Mouse (Mus musculus) midbrain, embryonic 12.5 days (tissue): ENCODE results near the gene Tenm3. TPM values are rescaled to one million over a fixed set of nuclear protein-coding genes. Genes with fewer than 3 reads are reported as not detected.

ENCODE experiments used
- ATAC-seq: fragments of 200-750 bp; cut with Nextera tagmentation; 2 replicates; pipeline ENCODE4 v1.8.0; 2017; ENCODE audit warnings: low read depth, moderate TSS enrichment, moderate library complexity; ENCODE audit not compliant: low FRiP score
- H3K27ac ChIP-seq: fragments of 300-500 bp; sonication (generic); replicated peaks from 2 replicates; pipeline ENCODE4 v1.5.1; 2016; ENCODE audit warnings: mild to moderate bottlenecking
- H3K27me3 ChIP-seq: fragments of 300-500 bp; sonication (generic); 2 replicates; pipeline ENCODE4 v1.6.1; 2016; ENCODE audit warnings: mild to moderate bottlenecking
- H3K36me3 ChIP-seq: fragments of 300-500 bp; sonication (generic); 2 replicates; pipeline ENCODE4 v1.6.1; 2016
- H3K4me1 ChIP-seq: fragments of 300-500 bp; sonication (generic); 2 replicates; pipeline ENCODE4 v1.6.1; 2016
- H3K4me2 ChIP-seq: fragments of 300-500 bp; sonication (generic); replicated peaks from 2 replicates; pipeline ENCODE4 v1.6.1; 2016; ENCODE audit warnings: mild to moderate bottlenecking, moderate library complexity
- H3K4me3 ChIP-seq: fragments of 300-500 bp; sonication (generic); 2 replicates; pipeline ENCODE4 v1.5.1; 2016; ENCODE audit warnings: mild to moderate bottlenecking
- H3K9ac ChIP-seq: fragments of 300-500 bp; sonication (generic); replicated peaks from 2 replicates; pipeline ENCODE4 v1.6.1; 2016; ENCODE audit warnings: mild to moderate bottlenecking, moderate library complexity
- H3K9me3 ChIP-seq: fragments of 300-500 bp; sonication (generic); 2 replicates; pipeline ENCODE4 v1.6.1; 2016; ENCODE audit warnings: mild to moderate bottlenecking
- WGBS: fragments of 180-500 bp; shearing (Covaris S2); methylation state at CpG from one replicate; pipeline ENCODE4 v1.1.7; 2016; 5-methylcytosine and 5-hydroxymethylcytosine counted together
- polyA plus RNA-seq: library from polyadenylated mRNA; unstranded; fragments of >200 nt; fragmentation: Nextera tagmentation; extraction: Ambion mirVana; gene quantifications from 2 replicates; pipeline ENCODE4 v1.2.1, GENCODE M21; 2016

Gene Tenm3
- polyA plus RNA-seq, 1 experiment from 2014 or later, result 63.9 TPM

GRCm38 (mm10) chr8:48277986-48278635 lies 565.6 kb downstream of the Tenm3 start:
- H3K9ac ChIP-seq, result no peak overlapping the region
- H3K27ac ChIP-seq, result peak overlapping the region; percentile 35; the same call in 1 of the 2 replicates
- H3K27me3 ChIP-seq, result peaks cover 9% of the 10 kb centered on the region; the same call in 1 of the 2 replicates
- ATAC-seq, result peak; percentile 93
- H3K36me3 ChIP-seq, result peaks cover 44% of the 10 kb centered on the region
- peaks cover 9% of the 10 kb centered on the region; the same call in 1 of the 2 replicates for H3K4me1 ChIP-seq
- H3K9me3 ChIP-seq, result peaks cover 9% of the 10 kb centered on the region
- WGBS, result 26% methylated on average over 15 of the region's 15 CpGs
- H3K4me3 ChIP-seq, result no peak overlapping the region
- H3K4me2 ChIP-seq, result no peak overlapping the region

- Histone ChIP-seq H3K4me1 (peaks cover 9% of the 10 kb centered on the region; the same call in 1 of the 2 replicates), H3K9me3 (peaks cover 9% of the 10 kb centered on the region), H3K9ac (no peak overlapping the region), H3K4me3 (no peak overlapping the region), H3K36me3 (peaks cover 55% of the 10 kb centered on the region), H3K4me2 (no peak overlapping the region), H3K27ac (no peak overlapping the region), H3K27me3 (peaks cover 10% of the 10 kb centered on the region)
- no peak for ATAC-seq
- WGBS, result 93% methylated on average over 11 of the region's 11 CpGs
Observed at GRCm38 (mm10) chr8:48275066-48275465, 568.7 kb downstream of the Tenm3 start.

- Histone ChIP-seq H3K4me2 (no peak overlapping the region), H3K4me3 (no peak overlapping the region), H3K9me3 (peaks cover 9% of the 10 kb centered on the region), H3K9ac (no peak overlapping the region), H3K27ac (no peak overlapping the region), H3K4me1 (peaks cover 9% of the 10 kb centered on the region; the same call in 1 of the 2 replicates), H3K27me3 (peaks cover 10% of the 10 kb centered on the region), H3K36me3 (peaks cover 55% of the 10 kb centered on the region)
- 93% methylated on average over 11 of the region's 11 CpGs for WGBS
- no peak for ATAC-seq
Observed at GRCm38 (mm10) chr8:48274566-48274965, 569.2 kb downstream of the Tenm3 start.

- H3K27me3 ChIP-seq, result peaks cover 10% of the 10 kb centered on the region
- ATAC-seq, result no peak
- 91% methylated on average over 10 of the region's 10 CpGs for WGBS
- H3K9me3 ChIP-seq, result no peaks in the 10 kb centered on the region
- no peaks in the 10 kb centered on the region for H3K4me1 ChIP-seq
- no peak overlapping the region for H3K4me2 ChIP-seq
- H3K27ac ChIP-seq, result no peak overlapping the region
- H3K9ac ChIP-seq, result no peak overlapping the region
- H3K36me3 ChIP-seq, result peaks cover 29% of the 10 kb centered on the region
- no peak overlapping the region for H3K4me3 ChIP-seq
Observed at GRCm38 (mm10) chr8:48268638-48269037, 575.1 kb downstream of the Tenm3 start.

- ATAC-seq, result no peak
- Histone ChIP-seq H3K27ac (no peak overlapping the region), H3K27me3 (no peaks in the 10 kb centered on the region), H3K9ac (no peak overlapping the region), H3K4me3 (no peak overlapping the region), H3K9me3 (no peaks in the 10 kb centered on the region), H3K36me3 (peaks cover 10% of the 10 kb centered on the region; the same call in 1 of the 2 replicates), H3K4me1 (no peaks in the 10 kb centered on the region; the same call in 1 of the 2 replicates), H3K4me2 (no peak overlapping the region)
- 96% methylated on average over 10 of the region's 10 CpGs for WGBS
Observed at GRCm38 (mm10) chr8:48260265-48260664, 583.5 kb downstream of the Tenm3 start.

- H3K4me3 ChIP-seq, result no peak overlapping the region
- H3K9me3 ChIP-seq, result no peaks in the 10 kb centered on the region
- H3K27me3 ChIP-seq, result no peaks in the 10 kb centered on the region
- 87% methylated on average over 6 of the region's 6 CpGs for WGBS
- no peak for ATAC-seq
- peaks cover 10% of the 10 kb centered on the region; the same call in 1 of the 2 replicates for H3K36me3 ChIP-seq
- no peaks in the 10 kb centered on the region; the same call in 1 of the 2 replicates for H3K4me1 ChIP-seq
- H3K9ac ChIP-seq, result no peak overlapping the region
- no peak overlapping the region for H3K27ac ChIP-seq
- H3K4me2 ChIP-seq, result no peak overlapping the region
Observed at GRCm38 (mm10) chr8:48259832-48260231, 583.9 kb downstream of the Tenm3 start.

GRCm38 (mm10) chr8:48243876-48244275 lies 599.9 kb downstream of the Tenm3 start:
- ATAC-seq, result no peak
- no peak overlapping the region for H3K4me2 ChIP-seq

GRCm38 (mm10) chr8:48240917-48241531 lies 602.7 kb downstream of the Tenm3 start:
- Histone ChIP-seq H3K36me3 (peaks cover 50% of the 10 kb centered on the region), H3K9me3 (no peaks in the 10 kb centered on the region), H3K4me1 (no peaks in the 10 kb centered on the region), H3K9ac (no peak overlapping the region), H3K4me3 (no peak overlapping the region), H3K27me3 (no peaks in the 10 kb centered on the region), H3K4me2 (no peak overlapping the region), H3K27ac (no peak overlapping the region)
- WGBS, result 89% methylated on average over 6 of the region's 6 CpGs
- no peak for ATAC-seq

More at GRCm38 (mm10) chr8:48243876-48244275, 599.9 kb downstream of the Tenm3 start:
- H3K4me1 ChIP-seq, result no peaks in the 10 kb centered on the region
- no peak overlapping the region for H3K9ac ChIP-seq
- H3K36me3 ChIP-seq, result peaks cover 23% of the 10 kb centered on the region
- H3K9me3 ChIP-seq, result no peaks in the 10 kb centered on the region
- WGBS, result 93% methylated on average over 2 of the region's 2 CpGs
- no peaks in the 10 kb centered on the region for H3K27me3 ChIP-seq
- H3K4me3 ChIP-seq, result no peak overlapping the region
- H3K27ac ChIP-seq, result no peak overlapping the region

GRCm38 (mm10) chr8:48236968-48237367 lies 606.8 kb downstream of the Tenm3 start:
- Histone ChIP-seq H3K4me3 (no peak overlapping the region), H3K9ac (no peak overlapping the region), H3K9me3 (no peaks in the 10 kb centered on the region), H3K27ac (no peak overlapping the region), H3K4me2 (no peak overlapping the region), H3K4me1 (no peaks in the 10 kb centered on the region), H3K36me3 (peaks cover 74% of the 10 kb centered on the region), H3K27me3 (no peaks in the 10 kb centered on the region)
- 94% methylated on average over 5 of the region's 5 CpGs for WGBS
- no peak for ATAC-seq

GRCm38 (mm10) chr8:48232927-48233326 lies 610.8 kb downstream of the Tenm3 start:
- no peaks in the 10 kb centered on the region for H3K4me1 ChIP-seq
- no peak overlapping the region for H3K9ac ChIP-seq
- no peak overlapping the region for H3K27ac ChIP-seq
- WGBS, result 90% methylated on average over 7 of the region's 7 CpGs
- peaks cover 13% of the 10 kb centered on the region for H3K9me3 ChIP-seq
- H3K27me3 ChIP-seq, result no peaks in the 10 kb centered on the region
- peaks cover 83% of the 10 kb centered on the region for H3K36me3 ChIP-seq
- no peak for ATAC-seq
- no peak overlapping the region for H3K4me3 ChIP-seq
- no peak overlapping the region for H3K4me2 ChIP-seq

GRCm38 (mm10) chr8:48231882-48232281 lies 611.9 kb downstream of the Tenm3 start:
- no peak overlapping the region for H3K9ac ChIP-seq
- 87% methylated on average over 9 of the region's 9 CpGs for WGBS
- no peaks in the 10 kb centered on the region for H3K27me3 ChIP-seq
- peaks cover 79% of the 10 kb centered on the region for H3K36me3 ChIP-seq
- H3K9me3 ChIP-seq, result peaks cover 13% of the 10 kb centered on the region
- no peak overlapping the region for H3K27ac ChIP-seq
- no peak overlapping the region for H3K4me3 ChIP-seq
- H3K4me1 ChIP-seq, result no peaks in the 10 kb centered on the region
- no peak for ATAC-seq
- H3K4me2 ChIP-seq, result no peak overlapping the region

GRCm38 (mm10) chr8:48231389-48231788 lies 612.4 kb downstream of the Tenm3 start:
- no peak overlapping the region for H3K4me3 ChIP-seq
- H3K36me3 ChIP-seq, result peaks cover 77% of the 10 kb centered on the region
- no peaks in the 10 kb centered on the region for H3K27me3 ChIP-seq
- no peak overlapping the region for H3K4me2 ChIP-seq
- 83% methylated on average over 9 of the region's 9 CpGs for WGBS
- no peaks in the 10 kb centered on the region for H3K4me1 ChIP-seq
- H3K9me3 ChIP-seq, result peaks cover 13% of the 10 kb centered on the region
- no peak overlapping the region for H3K9ac ChIP-seq
- no peak for ATAC-seq
- no peak overlapping the region for H3K27ac ChIP-seq
